12 mouse cellular contexts compared by ENCODE assay signal in the genomic region with DNA sequence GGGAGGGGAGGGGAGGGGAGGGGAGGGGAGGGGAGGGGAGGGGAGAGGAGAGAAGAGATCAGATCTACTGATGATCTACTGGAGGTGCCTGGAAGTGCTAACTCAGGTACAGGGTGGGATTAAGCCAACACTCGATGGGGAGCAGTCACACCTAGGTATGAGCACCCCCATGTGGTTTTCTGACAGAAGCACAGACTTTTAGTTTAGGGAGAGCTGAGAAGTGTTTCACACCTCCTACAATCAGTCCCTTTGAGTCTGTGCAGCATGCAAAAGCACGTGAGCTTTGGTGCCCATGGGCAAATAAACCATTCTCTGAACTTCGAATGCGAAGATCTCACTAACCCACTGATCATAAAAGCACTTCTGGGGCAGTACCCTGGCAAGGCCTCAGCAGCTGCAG. TPM values are rescaled to one million over a fixed set of nuclear protein-coding genes. Genes with fewer than 3 reads are reported as not detected.
DNase-seq lines count a peak whose midpoint lies in the region; ATAC-seq and TF ChIP-seq lines count a peak whose summit lies in the region.
"Had no signal": no experiment of that assay in that cellular context is flagged by ENCODE, and none has a peak within 500 bp of the region (broad histone marks: within the 10 kb centered on the region; RNA-seq: fewer than 3 reads in every experiment).

No protein-coding gene starts in this region.

- H3K4me2 ChIP-seq in hindbrain, postnatal 0 days (ENCODE audit: low read depth, low read length) = no peak overlapping the region
- no peak overlapping the region for H3K4me2 ChIP-seq in hindbrain, embryonic 14.5 days (replicated peaks)
- H3K4me2 ChIP-seq: embryonic facial prominence, embryonic 15.5 days; midbrain, embryonic 12.5 days had no signal

- WGBS in hindbrain, postnatal 0 days = 61% methylated on average over 4 of the region's 4 CpGs
- 73% methylated on average over 4 of the region's 4 CpGs for WGBS in hindbrain, embryonic 14.5 days

- H3K36me3 ChIP-seq in hindbrain, postnatal 0 days (ENCODE audit: insufficient read depth, low read length) = peaks cover 17% of the 10 kb centered on the region; the same call in 1 of the 2 replicates
- peaks cover 23% of the 10 kb centered on the region for H3K36me3 ChIP-seq in hindbrain, embryonic 14.5 days (replicated peaks; ENCODE audit: control insufficient read depth, insufficient read depth)
- no peaks in the 10 kb centered on the region; the same call in 1 of the 2 replicates for H3K36me3 ChIP-seq in testis, adult 2 months (ENCODE audit: control insufficient read depth, insufficient read depth, low read length)

- no peak for TF ChIP-seq POLR2A in testis, adult 2 months (IDR thresholded peaks at IDR 0.05; ENCODE audit: control insufficient read depth, low read depth, low read length)

- H3K4me3 ChIP-seq in hindbrain, postnatal 0 days (ENCODE audit: low read length) = no peak overlapping the region
- no peak overlapping the region for H3K4me3 ChIP-seq in hindbrain, embryonic 14.5 days (replicated peaks; ENCODE audit: low read length)
- peak overlapping the region; percentile 87 for H3K4me3 ChIP-seq in testis, adult 2 months (ENCODE audit: control insufficient read depth, low read depth, low read length)
- H3K4me3 ChIP-seq: embryonic facial prominence, embryonic 15.5 days; midbrain, embryonic 12.5 days had no signal

- no peak for ATAC-seq in hindbrain, postnatal 0 days
- ATAC-seq in hindbrain, embryonic 14.5 days (ENCODE audit: low FRiP score) = no peak
- 0 out of 2 replicates have a peak, but pooled peaks have one; percentile 16 for ATAC-seq in common myeloid progenitor, adult 5-6 weeks (replicated peaks; ENCODE audit: low read depth, poor library complexity, severe bottlenecking)

- H3K27me3 ChIP-seq in hindbrain, postnatal 0 days (ENCODE audit: insufficient read depth, low read length) = no peaks in the 10 kb centered on the region
- H3K27me3 ChIP-seq in hindbrain, embryonic 14.5 days (ENCODE audit: control insufficient read depth, insufficient read depth, low read length) = no peaks in the 10 kb centered on the region
- no peaks in the 10 kb centered on the region for H3K27me3 ChIP-seq in testis, adult 2 months (ENCODE audit: control insufficient read depth, insufficient read depth, low read length)
- H3K27me3 ChIP-seq: embryonic facial prominence, embryonic 15.5 days; midbrain, embryonic 12.5 days had no signal

- H3K4me1 ChIP-seq in hindbrain, postnatal 0 days (ENCODE audit: insufficient read depth, low read length) = no peaks in the 10 kb centered on the region
- H3K4me1 ChIP-seq in hindbrain, embryonic 14.5 days (replicated peaks; ENCODE audit: control insufficient read depth, insufficient read depth, low read length) = peaks cover 13% of the 10 kb centered on the region
- H3K4me1 ChIP-seq in testis, adult 2 months (ENCODE audit: control insufficient read depth, insufficient read depth, low read length) = peaks cover 21% of the 10 kb centered on the region

- DNase-seq in hindbrain, postnatal 0 days (ENCODE audit: low spot score) = peak; percentile 43
- DNase-seq in hindbrain, embryonic 14.5 days (ENCODE audit: low spot score) = no peak
- no peak for DNase-seq in testis, postnatal 10 days (ENCODE audit: low spot score)
- peak; percentile 19 to 34 for DNase-seq in thymus, postnatal 36 days
- DNase-seq in urinary bladder, postnatal 14 days (ENCODE audit: low spot score) = no peak
- no peak for DNase-seq in urinary bladder, postnatal 10 days (ENCODE audit: low spot score)
- DNase-seq: heart, adult 18-20 months; right cerebral cortex, postnatal 4 days had no signal

- no peak overlapping the region for H3K9ac ChIP-seq in hindbrain, postnatal 0 days (replicated peaks; ENCODE audit: low read length)
- H3K9ac ChIP-seq in hindbrain, embryonic 14.5 days = no peak overlapping the region
- H3K9ac ChIP-seq: embryonic facial prominence, embryonic 15.5 days; midbrain, embryonic 12.5 days had no signal

- H3K27ac ChIP-seq in hindbrain, postnatal 0 days = no peak overlapping the region
- no peak overlapping the region for H3K27ac ChIP-seq in hindbrain, embryonic 14.5 days
- no peak overlapping the region for H3K27ac ChIP-seq in testis, adult 2 months (ENCODE audit: control insufficient read depth, insufficient read depth, low read depth, low read length)
- H3K27ac ChIP-seq: embryonic facial prominence, embryonic 15.5 days; midbrain, embryonic 12.5 days had no signal

- peak; percentile 53 for TF ChIP-seq CTCF in hindbrain, postnatal 0 days (IDR thresholded peaks at IDR 0.05; ENCODE audit: low read depth)
- TF ChIP-seq CTCF in testis, adult 2 months (IDR thresholded peaks at IDR 0.05; ENCODE audit: control insufficient read depth, insufficient read depth, insufficient replicate concordance, low read depth, low read length) = no peak

- no peaks in the 10 kb centered on the region for H3K9me3 ChIP-seq in hindbrain, postnatal 0 days (ENCODE audit: low read length)
- H3K9me3 ChIP-seq in hindbrain, embryonic 14.5 days (ENCODE audit: control insufficient read depth, low read length) = no peaks in the 10 kb centered on the region
- H3K9me3 ChIP-seq: embryonic facial prominence, embryonic 15.5 days; midbrain, embryonic 12.5 days had no signal

RNA-seq across cellular contexts. Expression of a gene that starts 3.1 kb away (rescaled TPM):
- total RNA-seq in hindbrain, postnatal 0 days (2014; rRNA removed) = 47.7 and 53.6 TPM in 2 replicates
- 13.4 and 15.7 TPM in 2 replicates for polyA plus RNA-seq in hindbrain, postnatal 0 days (2015; fragmentation: Nextera tagmentation; extraction: Ambion mirVana)
- 4.8 and 6.1 TPM in 2 replicates for polyA plus RNA-seq in hindbrain, embryonic 14.5 days (2014; fragmentation: Nextera tagmentation; extraction: Ambion mirVana)
- polyA plus RNA-seq in testis, adult 2 months (2012; rRNA removed) = 42.7 and 45.0 TPM in 2 replicates
- 5.1 and 6.8 TPM in 2 replicates for total RNA-seq in common myeloid progenitor, adult 5-6 weeks (2017)

RNA-seq across cellular contexts. Expression of a gene that starts 33.5 kb away (rescaled TPM):
- total RNA-seq in hindbrain, postnatal 0 days (2014; rRNA removed) = 7.9 and 10.0 TPM in 2 replicates
- 4.0 and 4.5 TPM in 2 replicates for polyA plus RNA-seq in hindbrain, postnatal 0 days (2015; fragmentation: Nextera tagmentation; extraction: Ambion mirVana)
- 8.2 and 8.5 TPM in 2 replicates for polyA plus RNA-seq in hindbrain, embryonic 14.5 days (2014; fragmentation: Nextera tagmentation; extraction: Ambion mirVana)
- polyA plus RNA-seq in testis, adult 2 months (2012; rRNA removed) = 1.0 and 1.4 TPM in 2 replicates
- total RNA-seq in common myeloid progenitor, adult 5-6 weeks (2017) = 5.1 and 12.0 TPM in 2 replicates

RNA-seq across cellular contexts. Expression of a gene that starts 44.6 kb away (rescaled TPM):
- 2.7 and 5.5 TPM in 2 replicates for total RNA-seq in hindbrain, postnatal 0 days (2014; rRNA removed)
- 1.2 and 1.8 TPM in 2 replicates for polyA plus RNA-seq in hindbrain, postnatal 0 days (2015; fragmentation: Nextera tagmentation; extraction: Ambion mirVana)
- 4.5 and 5.7 TPM in 2 replicates for polyA plus RNA-seq in hindbrain, embryonic 14.5 days (2014; fragmentation: Nextera tagmentation; extraction: Ambion mirVana)
- 0.32 and 0.37 TPM in 2 replicates for polyA plus RNA-seq in testis, adult 2 months (2012; rRNA removed)
- 4.8 and 7.2 TPM in 2 replicates for total RNA-seq in common myeloid progenitor, adult 5-6 weeks (2017)

RNA-seq across cellular contexts. Expression of a gene that starts 46.3 kb away (rescaled TPM):
- 0.11 TPM in 1 of 2 replicates, not detected in the other for total RNA-seq in hindbrain, postnatal 0 days (2014; rRNA removed)
- 0.10 and 0.26 TPM in 2 replicates for polyA plus RNA-seq in hindbrain, postnatal 0 days (2015; fragmentation: Nextera tagmentation; extraction: Ambion mirVana)
- polyA plus RNA-seq in hindbrain, embryonic 14.5 days (2014; fragmentation: Nextera tagmentation; extraction: Ambion mirVana) = 0.12 and 0.46 TPM in 2 replicates
- 0.79 and 0.93 TPM in 2 replicates for polyA plus RNA-seq in testis, adult 2 months (2012; rRNA removed)
- total RNA-seq in common myeloid progenitor, adult 5-6 weeks (2017) = 26.1 and 31.6 TPM in 2 replicates

RNA-seq across cellular contexts. Expression of a gene that starts 51.1 kb away (rescaled TPM):
- 13.8 and 15.5 TPM in 2 replicates for total RNA-seq in hindbrain, postnatal 0 days (2014; rRNA removed)
- 1.8 and 2.2 TPM in 2 replicates for polyA plus RNA-seq in hindbrain, postnatal 0 days (2015; fragmentation: Nextera tagmentation; extraction: Ambion mirVana)
- polyA plus RNA-seq in hindbrain, embryonic 14.5 days (2014; fragmentation: Nextera tagmentation; extraction: Ambion mirVana) = 6.1 and 6.4 TPM in 2 replicates
- polyA plus RNA-seq in testis, adult 2 months (2012; rRNA removed) = 6.2 and 6.7 TPM in 2 replicates
- total RNA-seq in common myeloid progenitor, adult 5-6 weeks (2017) = 9.7 and 11.2 TPM in 2 replicates

Comparison
In these comparisons a context has a peak if more than half of its experiments do, and no peak if none do; other contexts are left out.
1. DNase-seq: peak in hindbrain, postnatal 0 days (single experiment) and thymus, postnatal 36 days (2 of 2); none in hindbrain, embryonic 14.5 days (single experiment), testis, postnatal 10 days (single experiment), urinary bladder, postnatal 14 days (single experiment) and urinary bladder, postnatal 10 days (single experiment).